Mouse (Mus musculus) retina, postnatal 7 days (tissue): ENCODE measurements around the gene Rflnb.
"Not testable (repeated sequence)": the region's sequence is repeated elsewhere in the genome, so short reads cannot be mapped to it uniquely, and the experiment has no call there.

ENCODE experiments used
- DNase-seq: peaks from one replicate; pipeline ENCODE4 v3.0.0-alpha.2; 2012; ENCODE audit warnings: low read depth, low spot score

Rflnb gene

GRCm38 (mm10) chr11:76037581-76038294 lies 10.2 kb upstream of the Rflnb start:
- no peak for DNase-seq

GRCm38 (mm10) chr11:76035182-76035581 lies 7.6 kb upstream of the Rflnb start:
- DNase-seq, result no peak

GRCm38 (mm10) chr11:76033836-76034235 lies 6.3 kb upstream of the Rflnb start:
- DNase-seq, result no peak

GRCm38 (mm10) chr11:76033359-76033758 lies 5.8 kb upstream of the Rflnb start:
- no peak for DNase-seq

GRCm38 (mm10) chr11:76028072-76028465 lies 487 bp upstream of the Rflnb start:
- DNase-seq, result no peak

- DNase-seq, result no peak
Measured at GRCm38 (mm10) chr11:76026527-76027138, 949 bp downstream of the Rflnb start.

- DNase-seq, result no peak
Measured at GRCm38 (mm10) chr11:76025080-76025583, 2.5 kb downstream of the Rflnb start.

GRCm38 (mm10) chr11:76020916-76021315 lies 6.7 kb downstream of the Rflnb start:
- no peak for DNase-seq

GRCm38 (mm10) chr11:76019879-76020278 lies 7.7 kb downstream of the Rflnb start:
- DNase-seq, result no peak

GRCm38 (mm10) chr11:76015814-76016213 lies 11.8 kb downstream of the Rflnb start:
- DNase-seq, result no peak

GRCm38 (mm10) chr11:76015251-76015650 lies 12.3 kb downstream of the Rflnb start:
- DNase-seq, result no peak

GRCm38 (mm10) chr11:76010838-76011624 lies 16.6 kb downstream of the Rflnb start:
- no peak for DNase-seq

GRCm38 (mm10) chr11:76009101-76009500 lies 18.5 kb downstream of the Rflnb start:
- no peak for DNase-seq

- DNase-seq, result no peak
Measured at GRCm38 (mm10) chr11:76008162-76008561, 19.4 kb downstream of the Rflnb start.

- not testable (repeated sequence) for DNase-seq
Measured at GRCm38 (mm10) chr11:76004276-76004675, 23.3 kb downstream of the Rflnb start.

GRCm38 (mm10) chr11:76001237-76001878 lies 26.2 kb downstream of the Rflnb start:
- no peak for DNase-seq

GRCm38 (mm10) chr11:76000701-76001100 lies 26.9 kb downstream of the Rflnb start:
- no peak for DNase-seq

GRCm38 (mm10) chr11:75999440-76000155 lies 28.0 kb downstream of the Rflnb start, which contains the start of gene 1700016K19Rik:
TSS of gene 1700016K19Rik (plus strand) at chr11:75999912.
- DNase-seq, result peak; percentile 76

GRCm38 (mm10) chr11:75994357-75994756 lies 33.2 kb downstream of the Rflnb start:
- no peak for DNase-seq

- DNase-seq, result no peak
Measured at GRCm38 (mm10) chr11:75992481-75992880, 35.1 kb downstream of the Rflnb start.

- DNase-seq, result no peak
Measured at GRCm38 (mm10) chr11:75991911-75992310, 35.7 kb downstream of the Rflnb start.
